Mouse (Mus musculus): Measurements from ENCODE around the gene Eml3.

DNA sequence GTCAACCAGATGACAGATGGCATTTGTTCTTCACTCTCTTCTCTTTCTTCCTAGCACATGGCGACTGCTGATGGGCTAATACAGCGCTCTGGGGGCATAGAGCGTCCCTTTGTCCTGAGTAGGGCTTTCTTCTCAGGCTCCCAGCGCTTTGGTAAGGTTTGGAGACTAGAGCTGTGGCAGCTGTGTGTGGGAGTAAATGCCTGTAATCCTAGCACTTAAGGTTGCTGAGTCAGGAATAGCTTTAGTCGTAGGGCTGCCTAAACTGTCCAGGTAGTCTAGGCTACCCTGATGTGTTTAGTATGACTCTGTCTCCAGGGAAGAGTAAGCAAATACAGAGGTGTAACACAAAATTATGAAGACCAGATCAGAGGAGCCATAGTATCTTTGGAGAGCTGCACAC, 17.5 kb upstream of the Eml3 start:
- no peak for TF ChIP-seq POLR2A (IDR thresholded peaks at IDR 0.05; ENCODE audit: insufficient read length, low read depth)
- TF ChIP-seq MYOD1 (IDR thresholded peaks at IDR 0.05; ENCODE audit: control insufficient read depth in 1 of 3, insufficient read length in 2 of 3, low read depth in 2 of 3) = no peak
- TF ChIP-seq E2F4 (IDR thresholded peaks at IDR 0.05; ENCODE audit: insufficient read depth) = no peak
- no peak for TF ChIP-seq TCF12 (IDR thresholded peaks at IDR 0.05; ENCODE audit: insufficient read depth, poor library complexity, severe bottlenecking)
- no peak for TF ChIP-seq CEBPB (IDR thresholded peaks at IDR 0.05; ENCODE audit: insufficient read depth, poor library complexity, severe bottlenecking)
- TF ChIP-seq USF1 (IDR thresholded peaks at IDR 0.05; ENCODE audit: low read depth) = no peak
- TF ChIP-seq SRF (IDR thresholded peaks at IDR 0.05; ENCODE audit: control insufficient read depth, insufficient read length, low read depth) = no peak
- no peak for TF ChIP-seq TCF3 (IDR thresholded peaks at IDR 0.05; ENCODE audit: insufficient read length, low read depth)
